Mouse (Mus musculus): Measurements from ENCODE around the gene Epb42.

DNA sequence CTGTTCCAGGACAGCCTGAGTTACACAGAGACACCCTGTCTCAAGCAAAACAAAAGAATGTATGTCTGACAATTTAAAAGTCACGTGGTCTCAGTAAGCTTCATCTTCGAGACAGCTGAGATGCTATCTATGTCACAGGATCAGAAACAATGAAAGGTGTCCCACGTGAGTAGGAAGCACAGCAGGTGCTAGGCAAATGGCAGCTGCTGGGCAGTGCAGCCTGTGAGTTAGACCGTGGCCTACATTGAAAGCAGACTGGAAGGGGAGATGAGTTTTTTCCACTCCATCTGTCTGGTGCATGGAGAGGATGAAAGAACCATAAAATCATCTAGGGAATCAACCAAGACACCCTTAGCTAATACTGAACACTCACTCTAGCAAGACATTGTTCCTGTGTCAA, 30.2 kb upstream of the Epb42 start:
- TF ChIP-seq CTCF (IDR thresholded peaks at IDR 0.05; ENCODE audit: control insufficient read depth, insufficient read depth, low read length) (no peak), POLR2A (IDR thresholded peaks at IDR 0.05; ENCODE audit: borderline replicate concordance, control insufficient read depth, low read depth, low read length) (no peak)
